Mouse (Mus musculus) ES-E14 (cell line): ENCODE measurements at regions not wholly inside any gene's neighbourhood (a gene's known extent, or its start where the extent isn't known, plus 50 kb on each side); places are given as distances from the start of the nearest gene placed in this dataset.

Experiments used
- DNase-seq: peaks from one replicate; pipeline ENCODE4 v3.0.0-alpha.2; 2013; ENCODE audit warnings: low read depth, low spot score
- H3K27ac ChIP-seq: 2 replicates; pipeline ENCODE4 v1.5.1; 2012; ENCODE audit warnings: low read depth, mild to moderate bottlenecking, low read length, moderate library complexity, mixed read lengths; ENCODE audit not compliant: poor library complexity, insufficient read depth, severe bottlenecking
- H3K36me3 ChIP-seq: 2 replicates; pipeline ENCODE4 v1.6.1; 2012; ENCODE audit warnings: mild to moderate bottlenecking, low read length, moderate library complexity, mixed read lengths; ENCODE audit not compliant: control insufficient read depth, poor library complexity, insufficient read depth, severe bottlenecking
- H3K4me1 ChIP-seq, 2 experiments: fragments of 150-350 bp in 1 of 2; sonication (generic) in 1 of 2; 2 replicates each; pipeline ENCODE4 v1.6.1; 2012; ENCODE audit warnings: low read length in 2 of 2, mild to moderate bottlenecking in 1 of 2, mixed read lengths in 1 of 2; ENCODE audit not compliant: control insufficient read depth in 2 of 2, insufficient read depth in 2 of 2, poor library complexity in 1 of 2
- H3K4me3 ChIP-seq, 2 experiments: fragments of 150-350 bp in 1 of 2; sonication (generic) in 1 of 2; 2 replicates each; pipeline ENCODE4 v1.5.1; 2012; ENCODE audit warnings: low read length in 2 of 2, low read depth in 1 of 2, mild to moderate bottlenecking in 1 of 2, mixed read lengths in 1 of 2; ENCODE audit not compliant: insufficient read depth in 1 of 2, poor library complexity in 1 of 2, severe bottlenecking in 1 of 2
- H3K9ac ChIP-seq: 2 replicates; pipeline ENCODE4 v1.6.1; 2012; ENCODE audit warnings: low read depth, mild to moderate bottlenecking, low read length, mixed read lengths; ENCODE audit not compliant: poor library complexity, insufficient read depth, severe bottlenecking
- H3K9me3 ChIP-seq: fragments of 150-350 bp; sonication (generic); 2 replicates; pipeline ENCODE4 v1.6.1; 2012; ENCODE audit warnings: low read depth, mild to moderate bottlenecking, low read length; ENCODE audit not compliant: control insufficient read depth, insufficient read depth
- CHD2 ChIP-seq: IDR thresholded peaks from 2 replicates; pipeline ENCODE4 v1.6.1; 2014; ENCODE audit warnings: mild to moderate bottlenecking, low read depth, low read length, inconsistent platforms
- HCFC1 ChIP-seq: IDR thresholded peaks from 2 replicates; pipeline ENCODE4 v1.6.1; 2012; ENCODE audit warnings: low read length, inconsistent platforms, borderline replicate concordance; ENCODE audit not compliant: insufficient read depth
- MAFK ChIP-seq: IDR thresholded peaks from 2 replicates; pipeline ENCODE4 v1.6.1; 2014; ENCODE audit warnings: mild to moderate bottlenecking, low read depth, low read length, inconsistent platforms; ENCODE audit not compliant: insufficient read depth
- ZC3H11A ChIP-seq: IDR thresholded peaks from 2 replicates; pipeline ENCODE4 v1.6.1; 2012; ENCODE audit warnings: low read depth, mild to moderate bottlenecking, inconsistent platforms, low read length, borderline replicate concordance
- ZNF384 ChIP-seq: IDR thresholded peaks from 2 replicates; pipeline ENCODE4 v1.6.1; 2012; ENCODE audit warnings: low read depth, low read length, inconsistent platforms
- in situ Hi-C, 2 experiments: fragments of 600-800 bp; cut with MboI; formaldehyde crosslinking; loops; one replicate each; pipeline ENCODE4 v1.15.1; 2025; ENCODE audit warnings: low sequenced_read_pairs in 2 of 2, inconsistent platforms in 1 of 2; ENCODE audit not compliant: unreplicated experiment in 2 of 2

DNA sequence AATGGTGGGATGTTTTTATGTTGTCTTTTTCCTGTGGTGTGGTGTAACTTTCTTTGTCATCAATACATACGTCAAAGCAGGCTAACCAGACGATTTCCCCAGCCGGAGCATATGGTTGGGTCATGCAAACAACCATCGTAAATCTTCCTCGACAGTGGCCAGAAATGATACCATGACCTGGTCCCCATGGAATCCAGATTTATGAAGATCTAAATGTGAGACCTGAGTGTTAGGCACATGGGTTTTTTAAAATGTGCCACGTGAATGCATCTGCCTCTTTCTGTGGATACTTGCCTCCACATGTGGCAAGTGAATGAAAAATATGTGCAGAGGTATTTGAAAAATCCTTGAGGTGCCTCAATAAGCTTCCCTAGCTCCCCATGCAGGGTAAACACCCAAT is 190.8 kb upstream of the Lrtm1 start:
- H3K4me3 ChIP-seq = no peak overlapping the region
- no peak overlapping the region for H3K27ac ChIP-seq
- TF ChIP-seq ZNF384 (no peak), MAFK (no peak), HCFC1 (no peak), CHD2 (no peak), ZC3H11A (no peak)
- DNase-seq = no peak
- no peaks in the 10 kb centered on the region for H3K36me3 ChIP-seq
- H3K9me3 ChIP-seq = no peaks in the 10 kb centered on the region
- in situ Hi-C loops = no loop called here
- no peak overlapping the region for H3K9ac ChIP-seq
- no peaks in the 10 kb centered on the region for H3K4me1 ChIP-seq

DNA sequence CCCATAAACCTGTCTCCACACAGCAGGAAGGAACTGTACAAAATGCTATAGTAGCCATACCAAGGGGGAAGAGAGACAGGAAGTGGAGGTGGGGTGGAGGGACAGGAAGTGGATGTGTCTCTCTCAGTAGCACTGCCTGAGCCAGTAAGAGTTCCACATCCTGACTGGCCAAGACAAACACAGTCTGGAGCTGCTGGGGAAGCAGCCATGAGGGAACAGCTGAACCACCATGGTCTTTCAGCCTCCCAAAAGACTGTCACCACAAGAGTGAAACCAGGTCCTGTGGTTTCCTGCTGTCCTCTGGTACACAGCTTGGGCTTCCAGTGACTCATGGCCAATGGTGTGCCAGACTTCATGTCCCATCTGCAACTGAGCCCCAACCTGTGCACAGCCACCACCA is 180.9 kb upstream of the Lrtm1 start:
- no peaks in the 10 kb centered on the region for H3K9me3 ChIP-seq
- no peak for TF ChIP-seq HCFC1
- no peak for TF ChIP-seq ZNF384
- DNase-seq = no peak
- in situ Hi-C loops = no loop called here
- H3K4me3 ChIP-seq = no peak overlapping the region
- no peaks in the 10 kb centered on the region for H3K4me1 ChIP-seq
- no peak overlapping the region for H3K27ac ChIP-seq
- H3K36me3 ChIP-seq = no peaks in the 10 kb centered on the region
- H3K9ac ChIP-seq = no peak overlapping the region

DNA sequence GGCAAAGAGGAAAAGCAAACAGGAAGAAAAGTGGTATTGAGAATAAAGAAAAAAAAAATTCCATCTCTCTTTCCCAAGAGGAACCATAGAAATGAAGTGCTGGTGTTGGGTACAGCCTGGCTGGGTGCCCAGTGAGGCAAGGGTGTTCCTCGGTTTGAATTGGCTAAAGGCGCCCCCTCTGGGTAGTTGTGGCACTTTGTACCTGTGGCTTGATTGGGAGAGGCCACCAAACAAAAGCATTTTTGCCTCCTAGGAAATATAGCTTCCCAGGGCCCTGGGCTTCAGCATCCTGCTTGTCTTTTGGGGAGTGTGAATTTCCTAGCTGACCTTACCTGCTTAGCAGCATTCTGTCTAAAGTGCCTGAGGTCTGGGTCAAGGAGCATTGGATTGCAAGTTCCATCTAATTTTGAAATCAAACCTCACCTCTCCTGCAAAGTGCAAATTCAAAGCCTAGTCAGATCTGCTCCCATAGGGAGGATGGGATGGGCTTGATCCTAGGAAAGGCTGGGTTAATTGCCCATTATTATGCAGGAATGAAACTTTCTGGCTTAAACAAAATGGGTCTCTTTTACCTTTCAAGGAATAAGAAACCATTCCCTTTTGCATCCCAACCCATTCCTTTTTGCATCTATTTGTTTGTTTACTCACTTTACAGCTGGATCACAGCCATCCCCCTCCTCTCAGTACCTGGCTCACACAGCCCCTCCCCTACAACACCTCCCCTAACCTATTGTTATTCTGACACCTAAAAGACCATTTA is 169.0 kb upstream of the Lrtm1 start:
- Histone ChIP-seq H3K36me3 (no peaks in the 10 kb centered on the region), H3K4me1 (no peaks in the 10 kb centered on the region), H3K27ac (no peak overlapping the region), H3K4me3 (no peak overlapping the region), H3K9ac (no peak overlapping the region), H3K9me3 (no peaks in the 10 kb centered on the region)
- no peak for TF ChIP-seq MAFK
- no peak for TF ChIP-seq ZC3H11A
- DNase-seq = peak; percentile 30
- in situ Hi-C loops = no loop called here
